Mouse (Mus musculus) olfactory bulb, adult 2 months (tissue): Measurements from ENCODE around the gene Btbd19.

ENCODE experiments used
- CTCF ChIP-seq: fragments of 200-500 bp; IDR thresholded peaks from 2 replicates; pipeline ENCODE4 v1.5.1; 2012; ENCODE audit warnings: low read depth, mild to moderate bottlenecking, low read length, moderate library complexity; ENCODE audit not compliant: insufficient read depth
- POLR2A ChIP-seq: fragments of 200-500 bp; IDR thresholded peaks from 2 replicates; pipeline ENCODE4 v1.6.1; 2012; ENCODE audit warnings: mild to moderate bottlenecking, low read depth, low read length, moderate library complexity; ENCODE audit not compliant: insufficient read depth

DNA sequence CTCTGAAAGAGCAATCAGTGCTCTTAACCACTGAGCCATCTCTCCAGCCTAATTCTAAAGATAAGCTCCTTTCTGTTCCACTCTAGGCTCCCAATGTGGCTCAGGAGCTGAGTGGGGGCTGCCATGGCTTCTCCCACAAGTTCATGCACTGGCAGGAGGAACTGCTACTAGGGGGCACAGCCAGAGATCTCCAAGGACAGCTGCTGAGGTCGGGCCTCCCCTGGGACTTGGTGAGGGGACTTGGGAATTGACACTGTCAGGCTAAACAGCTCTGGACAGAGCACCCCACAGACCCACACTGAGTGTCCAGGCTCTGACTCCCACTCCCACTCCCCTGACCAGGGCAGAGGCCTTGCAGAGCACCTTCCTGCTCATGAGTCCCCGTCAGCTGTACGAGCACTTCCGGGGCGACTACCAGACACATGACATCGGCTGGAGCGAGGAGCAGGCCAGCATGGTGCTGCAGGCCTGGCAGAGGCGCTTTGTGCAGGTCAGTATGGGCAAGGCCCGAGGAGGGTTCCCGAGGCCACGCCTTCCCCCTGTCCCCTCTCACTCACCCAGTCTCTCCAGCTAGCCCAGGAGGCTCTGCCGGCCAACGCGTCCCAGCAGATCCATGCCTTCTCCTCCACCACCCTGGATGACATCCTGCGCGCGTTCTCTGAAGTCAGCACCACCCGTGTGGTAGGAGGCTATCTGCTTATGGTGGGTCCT is 17.6 kb downstream of the Btbd19 start:
- no peak for TF ChIP-seq CTCF
- TF ChIP-seq POLR2A: no peak
